Mouse (Mus musculus) CD8-positive naive resting alpha-beta T cell, adult 2 months (primary cell): Measurements from ENCODE around the gene Apoh.

ENCODE experiments used
- DNase-seq, 2 experiments: peaks; one replicate each; pipeline ENCODE4 v3.0.0; 2022; ENCODE audit warnings: low read depth in 2 of 2, low spot score in 2 of 2

Gene Apoh

DNA sequence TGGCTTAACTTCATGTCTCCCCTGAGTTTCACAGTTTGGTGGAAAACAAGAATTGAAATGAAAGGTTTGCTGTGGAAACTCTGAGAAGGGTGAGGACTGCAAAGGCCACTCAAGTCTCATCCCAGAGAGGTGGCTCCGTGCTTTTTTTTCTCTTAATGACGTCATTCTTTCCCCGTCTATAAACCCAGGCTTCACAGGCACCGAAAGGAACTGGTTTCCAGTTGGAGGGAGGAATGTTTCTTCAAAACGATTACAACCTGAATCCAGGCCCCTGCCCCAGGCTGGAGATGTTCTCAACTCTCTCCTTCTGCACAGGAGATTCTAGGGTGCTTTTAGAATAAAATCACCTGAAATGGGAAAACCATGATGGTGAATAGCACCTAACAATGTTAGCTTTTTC, 10.1 kb upstream of the Apoh start:
- no peak for DNase-seq

DNA sequence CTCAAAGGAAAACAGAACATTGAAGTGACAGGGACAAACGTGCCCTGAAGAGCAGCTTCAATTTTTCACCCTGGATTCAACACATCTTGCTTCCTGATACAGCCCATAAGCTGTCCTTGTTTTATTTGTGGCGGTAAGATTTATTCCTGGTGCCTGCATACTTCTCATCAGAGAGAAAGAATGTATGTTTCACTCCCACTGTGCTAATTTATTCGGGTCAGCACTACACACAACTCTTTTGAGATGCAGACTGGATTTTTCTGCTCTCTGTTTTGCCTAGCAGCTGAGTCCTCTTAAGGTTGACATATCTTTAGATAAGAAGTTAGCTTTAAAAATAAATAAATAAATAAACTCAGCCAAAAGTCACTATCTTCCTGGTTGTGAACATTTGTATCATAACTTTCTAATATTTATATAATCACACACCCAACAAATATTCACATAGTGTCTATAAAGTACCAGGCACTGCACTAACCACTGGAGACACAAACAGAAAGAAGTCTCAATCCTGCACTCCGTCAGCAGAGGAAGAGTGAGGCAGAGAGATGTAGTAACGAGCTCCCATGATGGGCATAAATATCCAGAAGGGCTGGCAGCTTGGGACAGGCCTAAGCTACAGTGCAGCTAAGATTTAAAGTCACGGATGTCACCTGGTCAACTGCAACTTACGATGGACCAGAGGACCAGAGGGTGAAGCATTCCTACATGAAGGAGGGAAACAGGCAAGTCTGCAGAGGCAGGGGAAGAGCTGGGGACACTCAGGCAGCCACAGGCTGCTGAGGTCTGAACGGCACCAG, 9.4 kb upstream of the Apoh start:
- no peak for DNase-seq

DNA sequence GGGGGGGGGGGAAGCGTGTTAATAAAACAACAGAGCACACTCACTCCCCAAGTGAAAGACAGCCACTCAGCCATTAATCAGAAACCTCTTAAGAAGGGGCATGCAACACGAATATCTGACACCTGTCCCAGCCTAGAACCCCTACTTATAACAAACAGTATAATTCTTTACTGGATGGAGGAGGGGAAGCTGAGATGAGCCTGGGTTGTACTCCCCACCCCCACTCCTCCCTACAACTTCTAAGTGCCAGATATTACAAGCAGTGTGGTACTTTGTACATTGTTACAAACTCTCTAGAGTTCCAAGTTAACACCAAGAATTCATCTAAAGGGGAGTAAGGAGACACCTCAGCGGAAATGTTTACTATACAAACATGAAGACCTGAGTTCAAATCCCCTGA, 8.5 kb upstream of the Apoh start:
- DNase-seq: no peak

DNA sequence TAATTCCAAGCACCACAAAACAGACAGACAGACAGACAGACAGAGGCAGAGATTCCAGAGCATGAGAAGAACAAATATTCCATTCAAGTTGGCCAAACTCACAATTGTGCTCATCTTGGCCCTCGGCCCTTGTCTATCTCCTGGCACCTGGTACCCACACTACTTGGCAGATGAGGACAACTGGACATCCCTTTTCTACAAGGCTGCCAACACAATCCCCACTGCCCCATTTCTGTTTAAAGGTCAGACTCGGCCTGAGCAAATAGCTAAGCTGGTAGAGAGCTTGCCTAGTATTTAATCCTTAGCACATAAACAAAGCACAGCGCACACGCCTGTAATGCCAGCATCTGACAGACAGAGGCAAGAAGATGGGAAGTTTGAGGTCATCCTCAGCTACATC, 7.6 kb upstream of the Apoh start:
- no peak for DNase-seq

DNA sequence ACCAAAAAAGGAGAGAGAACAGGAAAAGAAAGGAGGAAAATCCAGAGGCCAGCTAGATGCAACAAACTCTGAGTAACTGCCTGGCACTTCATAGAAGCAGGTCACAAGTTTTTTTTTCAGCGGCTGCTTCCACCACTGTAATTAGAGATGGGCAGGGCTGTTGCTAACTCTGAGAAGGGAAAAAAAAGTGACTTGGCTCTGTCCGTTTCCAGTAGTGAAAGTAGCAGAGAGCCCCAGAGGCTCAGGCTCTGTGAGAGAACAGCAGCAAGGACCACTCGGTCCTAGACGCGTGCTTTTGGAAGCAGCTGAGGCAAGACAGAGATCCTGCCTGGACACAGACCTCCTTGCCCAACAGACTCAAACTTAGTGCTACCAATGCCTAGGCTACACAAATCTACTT, 6.7 kb upstream of the Apoh start:
- no peak for DNase-seq

DNA sequence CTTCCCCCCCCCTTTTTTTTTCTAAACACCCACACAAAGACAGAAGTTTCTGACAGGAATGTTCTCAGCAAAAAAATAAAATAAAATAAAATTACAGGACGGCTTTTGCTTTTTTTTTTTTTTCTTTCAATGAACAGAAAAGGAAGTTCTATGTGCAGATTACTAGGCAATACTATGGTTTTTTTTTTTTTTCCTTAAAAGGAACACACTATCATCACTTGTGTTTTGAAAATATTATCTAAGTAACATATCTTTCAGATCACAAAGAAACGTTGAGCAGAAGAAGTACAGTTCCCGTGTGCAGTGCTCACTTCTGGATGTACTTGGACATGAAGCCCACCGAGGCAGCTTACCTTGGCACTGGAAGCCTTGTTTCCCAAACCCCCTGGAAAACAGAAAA, 2.9 kb upstream of the Apoh start:
- DNase-seq: no peak

DNA sequence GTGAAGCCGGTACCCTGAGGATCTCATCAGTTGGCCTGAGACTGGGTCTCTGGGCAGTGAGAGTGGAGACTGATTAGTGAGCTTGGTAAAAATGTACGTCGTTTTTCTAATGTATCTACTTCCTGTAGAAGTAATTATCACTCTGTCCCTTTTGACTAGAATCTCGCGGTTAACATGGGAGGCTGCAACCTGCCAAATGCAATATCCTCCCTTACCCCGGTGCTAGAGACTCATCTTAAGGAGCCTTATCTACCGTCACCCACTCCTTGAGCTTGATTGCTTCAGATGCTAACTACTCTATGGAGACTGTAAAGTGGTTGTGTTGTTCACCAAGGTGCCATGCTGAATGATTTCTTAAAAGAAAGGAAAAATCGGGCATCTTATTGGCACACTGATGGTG, 1.4 kb upstream of the Apoh start:
- no peak for DNase-seq

DNA sequence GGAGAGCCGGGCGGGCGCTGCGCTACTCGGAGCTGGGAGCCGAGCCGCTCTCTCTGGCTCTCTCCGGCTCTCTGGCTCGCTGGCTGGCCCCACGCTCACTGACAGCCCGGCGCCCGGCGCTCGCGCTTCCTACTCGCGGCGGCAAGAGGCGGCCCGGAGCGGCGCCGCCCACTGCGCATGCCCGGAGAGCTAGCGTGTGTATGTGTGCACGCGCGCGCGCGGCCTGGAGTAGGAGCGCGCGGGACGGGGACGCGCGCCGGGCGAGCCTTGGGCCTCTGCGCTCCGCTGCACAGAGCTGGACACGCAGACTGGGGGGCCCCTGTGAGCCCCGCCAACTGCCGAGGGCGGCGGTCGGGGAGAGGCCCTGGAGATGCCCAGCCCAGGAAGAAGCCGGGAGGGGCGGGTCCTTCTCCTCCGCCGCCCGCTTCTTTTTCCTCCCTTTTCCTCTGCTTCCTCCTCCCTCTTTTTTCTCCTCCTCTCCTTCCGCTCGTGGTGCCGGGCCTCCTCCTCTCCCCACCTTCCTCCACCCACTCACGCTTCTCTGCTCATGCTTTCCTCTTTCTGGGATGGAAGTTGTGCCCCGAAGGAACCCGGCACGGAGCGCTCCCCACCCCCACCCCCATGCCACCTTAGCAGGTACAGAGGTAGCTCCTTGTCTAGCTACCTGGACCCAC, 772 bp downstream of the Apoh start, which contains the start of gene Prkca:
Gene Prkca (minus strand): TSS at position 140 of the 674 bp plus-strand sequence.
- DNase-seq: peak; percentile 83

DNA sequence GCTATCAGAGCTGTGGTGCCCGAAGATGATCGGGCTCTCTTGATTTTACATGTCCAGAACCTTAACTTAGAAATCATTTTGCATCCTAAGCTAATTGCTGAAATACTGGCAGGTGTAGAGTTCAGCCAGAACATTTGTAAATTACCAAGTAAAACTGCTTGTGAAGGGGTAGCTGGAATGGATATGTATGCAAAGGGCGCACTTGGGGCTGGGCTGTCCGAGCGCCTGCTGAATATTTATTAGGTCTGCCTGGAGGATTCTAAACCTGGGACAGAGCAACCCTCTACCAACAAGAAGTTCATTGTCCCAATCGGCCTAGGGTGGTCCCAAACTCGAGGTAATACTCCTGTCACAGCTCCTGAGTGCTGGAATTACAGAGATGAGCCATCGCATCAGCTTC, 1.6 kb downstream of the Apoh start:
- no peak for DNase-seq

DNA sequence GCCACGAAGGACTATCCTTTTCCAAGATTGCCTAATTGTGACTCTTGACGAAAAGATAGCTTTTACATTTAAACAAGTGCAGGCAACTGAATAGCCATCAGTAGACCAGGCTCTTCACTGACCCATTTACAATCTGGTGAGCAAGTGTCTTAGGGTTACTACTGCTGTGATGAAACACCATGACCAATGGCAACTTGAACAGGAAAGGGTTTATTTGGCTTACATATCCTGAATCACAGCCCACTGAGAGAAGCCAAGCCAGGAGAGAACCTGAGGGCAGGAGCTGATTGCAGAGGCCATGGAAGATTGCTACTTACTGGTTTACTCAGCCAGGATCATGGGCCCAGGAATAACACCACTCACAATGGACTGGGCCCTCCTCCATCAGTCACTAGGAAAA, 2.2 kb downstream of the Apoh start:
- DNase-seq: no peak

DNA sequence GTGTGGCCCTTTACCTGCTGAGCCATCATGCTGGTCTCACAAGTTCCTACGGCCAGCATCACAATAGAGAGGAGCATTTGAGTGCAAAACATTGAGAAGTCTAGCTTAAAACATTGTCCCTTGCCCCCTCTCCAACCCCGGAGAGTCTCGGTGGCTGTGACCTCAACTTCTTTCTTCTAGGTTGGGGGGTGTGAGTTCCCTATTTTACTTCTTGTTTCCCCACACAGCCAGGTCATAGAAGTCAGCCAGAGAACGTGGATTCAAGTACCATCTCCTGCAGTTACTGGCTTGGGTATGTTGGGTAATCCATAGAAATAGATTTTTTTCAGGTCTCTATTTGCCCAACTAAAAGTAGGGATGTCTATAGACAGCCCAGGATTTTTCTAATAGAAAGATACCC, 7.6 kb downstream of the Apoh start:
- no peak for DNase-seq

DNA sequence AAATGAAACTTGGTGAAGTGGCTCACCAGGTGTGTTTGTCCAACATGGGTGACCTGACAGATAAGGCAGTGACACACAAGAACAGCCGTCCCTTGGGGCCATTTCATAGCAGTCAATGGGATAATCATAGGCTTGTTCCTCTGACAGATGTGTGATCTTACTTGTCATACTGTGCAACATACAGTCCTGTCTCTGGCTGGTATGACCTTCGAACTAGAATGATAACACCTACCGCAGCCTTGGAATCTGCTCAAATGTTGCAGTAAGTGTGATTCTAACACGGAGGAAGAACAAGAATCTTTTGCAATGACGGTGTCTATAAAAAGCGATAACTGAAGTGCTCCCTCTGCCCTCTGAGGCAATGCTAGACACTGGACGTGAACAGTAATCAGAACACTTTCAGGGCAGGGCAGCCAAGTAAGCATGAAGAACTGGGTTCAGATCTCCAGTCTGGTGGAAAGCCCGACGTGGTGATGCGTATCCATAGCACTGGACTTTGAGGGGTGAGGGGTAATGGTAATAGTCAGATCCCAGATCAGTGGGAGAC, 9.8 kb downstream of the Apoh start:
- no peak for DNase-seq

DNA sequence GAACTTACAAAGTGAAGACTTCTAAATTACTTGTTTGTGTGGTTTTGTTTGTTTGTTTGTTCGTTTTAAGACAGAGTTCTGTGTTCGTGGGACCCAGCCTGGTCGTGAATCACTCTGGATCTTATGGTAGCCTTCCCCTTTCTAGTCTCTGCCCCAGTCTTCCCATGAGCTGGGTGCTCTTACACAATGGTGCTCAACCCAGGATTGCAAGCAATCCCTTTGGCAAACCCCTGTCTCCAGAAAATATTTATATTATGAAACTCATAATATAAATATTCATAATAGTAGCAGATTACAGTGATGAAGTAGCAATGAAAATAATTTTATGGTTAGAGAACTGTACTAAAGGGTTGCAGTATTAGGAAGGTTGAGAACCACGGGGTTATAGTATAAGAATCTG, 12.9 kb downstream of the Apoh start:
- DNase-seq: no peak

DNA sequence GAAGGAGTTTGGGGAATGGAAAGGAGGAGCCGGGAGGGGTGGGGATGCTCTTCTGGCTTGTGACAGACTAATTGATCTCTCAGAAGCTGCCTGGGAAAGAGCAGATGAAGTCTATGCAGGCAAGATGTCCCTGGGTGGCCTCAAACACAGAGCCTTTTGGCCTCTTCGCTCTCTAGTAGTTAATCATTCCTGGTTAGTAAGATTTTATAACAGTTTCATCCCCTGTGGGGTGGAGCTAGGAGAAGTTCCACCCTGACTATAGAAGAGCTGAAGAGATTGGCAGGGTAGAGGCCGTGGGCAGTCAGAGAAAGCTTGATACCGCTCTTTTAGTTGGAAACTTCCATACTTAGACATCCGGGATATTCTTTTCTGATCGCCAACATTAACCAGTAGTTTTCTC, 15.8 kb downstream of the Apoh start:
- DNase-seq: no peak

DNA sequence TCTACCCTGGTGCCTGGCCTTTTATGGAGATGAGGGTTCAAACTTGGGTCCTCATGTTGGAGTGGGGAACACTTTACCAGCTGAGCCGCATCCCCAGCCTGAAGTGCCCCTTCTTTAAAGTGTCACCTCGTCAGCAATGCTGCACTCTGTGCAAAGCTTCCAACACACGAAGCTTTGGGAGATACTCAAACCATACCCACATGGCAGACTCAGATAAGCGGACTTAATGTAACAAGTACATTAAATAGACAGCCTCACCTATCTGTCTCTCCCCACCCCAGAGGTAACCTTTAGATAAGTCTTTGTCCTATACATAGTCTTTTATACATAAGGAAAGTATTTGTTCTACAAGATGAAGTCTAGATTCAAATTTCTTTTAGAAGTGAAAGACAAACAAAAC, 17.8 kb downstream of the Apoh start:
- DNase-seq: no peak

DNA sequence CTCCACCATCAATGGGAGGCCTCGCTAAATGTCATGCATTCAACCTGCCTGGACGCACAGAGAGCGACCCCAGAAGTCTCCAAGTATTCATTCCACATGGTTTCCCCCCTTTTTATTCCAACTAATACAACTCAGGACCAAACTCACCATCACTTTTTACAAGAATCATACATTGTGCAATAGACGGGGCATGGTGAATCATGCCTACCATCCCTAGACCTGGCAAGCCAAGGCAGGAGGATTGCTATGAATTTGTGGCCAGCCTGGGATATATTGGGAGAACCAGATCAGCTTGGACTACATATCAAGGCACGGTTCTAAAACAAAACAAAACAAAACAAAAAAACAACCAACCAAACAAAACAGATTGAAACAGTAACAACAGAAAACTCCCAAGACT, 19.8 kb downstream of the Apoh start:
- DNase-seq: no peak

DNA sequence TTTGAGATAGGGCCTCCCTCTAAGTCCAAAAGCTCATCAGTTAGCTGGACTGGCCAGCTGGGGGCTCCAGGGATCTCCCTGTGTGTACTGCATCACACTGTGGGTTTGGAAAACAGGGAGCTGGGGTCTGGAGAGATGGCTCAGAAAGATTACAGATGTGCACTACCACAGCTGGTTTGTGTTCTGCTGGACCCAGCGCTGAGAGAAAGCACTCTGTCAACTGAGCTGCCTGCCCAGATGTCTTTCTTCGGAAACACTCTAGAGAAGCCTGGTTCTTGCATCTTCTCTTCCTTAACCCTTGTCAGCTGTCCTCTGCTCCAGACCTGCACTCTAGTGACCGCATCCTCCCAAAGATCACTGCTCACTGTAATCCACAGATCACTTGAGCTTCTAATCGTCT, 20.8 kb downstream of the Apoh start:
- no peak for DNase-seq

DNA sequence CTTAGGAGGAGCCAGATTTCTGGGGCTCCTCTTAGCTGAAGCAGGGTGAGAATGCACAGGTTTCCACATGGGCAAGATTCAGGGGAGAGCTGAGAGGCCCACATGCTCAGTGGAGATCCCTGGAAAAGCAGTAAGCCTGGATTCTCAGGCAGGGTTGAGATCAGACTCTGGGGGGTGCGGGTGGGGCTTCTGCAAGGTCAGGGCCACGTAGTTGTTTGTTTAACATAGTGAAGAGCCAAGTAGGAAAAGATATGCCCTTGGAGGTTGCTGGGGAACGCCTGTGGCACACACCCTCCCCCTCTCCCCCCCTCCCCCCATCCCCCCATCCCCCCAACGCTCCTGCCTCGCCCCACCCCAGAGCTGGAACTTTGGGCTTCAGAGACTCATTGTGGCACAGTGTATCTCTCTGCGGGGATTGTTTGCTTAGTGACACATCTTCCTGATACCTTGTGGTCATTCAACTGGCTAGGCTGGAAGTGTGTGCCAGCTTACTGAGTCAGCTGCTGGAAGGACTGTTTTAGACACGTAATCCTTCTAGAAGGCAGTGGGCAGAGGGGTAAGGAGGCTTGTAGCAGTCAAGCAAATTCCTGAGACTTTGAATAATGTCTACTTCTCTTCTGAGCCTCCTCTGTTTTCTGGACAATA, 21.9 kb downstream of the Apoh start:
- DNase-seq: no peak

DNA sequence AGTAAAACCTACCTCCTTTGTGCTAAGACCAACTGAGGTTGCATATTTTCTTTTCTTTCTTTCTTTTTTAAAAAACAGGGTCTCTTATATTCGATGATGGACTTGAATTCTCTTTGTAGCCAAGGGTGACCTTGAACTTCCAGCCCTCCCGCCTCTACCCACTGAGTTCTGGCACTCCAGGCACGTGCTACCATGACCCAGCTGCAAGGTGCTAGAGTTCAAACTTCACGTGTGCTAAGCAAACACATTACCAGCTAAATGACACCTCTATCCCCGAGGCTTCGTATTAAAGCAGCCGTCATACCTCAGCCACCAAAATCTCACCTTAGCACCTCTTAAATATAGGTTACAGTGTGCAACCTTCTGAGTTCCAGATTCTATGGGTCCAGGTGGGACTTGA, 22.4 kb downstream of the Apoh start:
- DNase-seq: no peak

DNA sequence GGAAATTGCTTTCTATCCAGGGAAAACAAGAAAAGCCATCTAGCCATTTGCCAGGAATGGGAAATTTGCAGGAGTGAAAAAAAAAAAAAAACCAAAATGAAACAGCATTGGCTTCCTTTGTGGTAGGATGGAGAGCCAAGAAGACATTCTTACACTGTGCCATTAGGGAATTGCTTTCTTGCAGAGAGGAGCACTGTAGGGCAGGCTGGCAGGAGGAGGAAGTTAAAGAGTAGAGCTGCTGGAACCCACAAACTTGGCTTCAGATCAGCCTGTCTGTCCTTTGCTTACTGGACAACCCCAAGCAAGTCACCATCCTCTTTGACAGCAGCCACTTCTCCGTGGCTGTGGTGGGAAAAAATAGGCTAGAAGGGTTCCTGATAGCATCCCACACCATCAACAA, 23.9 kb downstream of the Apoh start:
- DNase-seq: no peak

DNA sequence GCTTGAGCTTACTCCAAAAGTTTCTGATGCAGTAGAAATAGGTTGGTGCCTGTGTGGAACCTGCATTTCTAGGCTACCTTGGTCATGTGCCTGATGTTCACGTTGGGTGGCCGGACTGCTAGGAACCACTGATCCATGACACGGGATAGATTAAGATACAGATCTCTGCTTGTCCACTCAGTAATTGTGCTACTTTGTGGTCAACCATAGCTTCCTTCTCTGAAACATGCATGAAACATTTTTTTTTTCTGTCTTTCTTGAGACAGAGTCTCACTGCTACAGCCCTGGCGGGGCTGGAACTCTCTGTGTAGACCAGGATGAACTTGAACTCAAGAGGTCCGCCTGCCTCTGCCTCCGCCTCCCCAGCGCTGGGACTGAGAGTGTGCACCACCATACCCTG, 33.7 kb downstream of the Apoh start:
- no peak for DNase-seq

DNA sequence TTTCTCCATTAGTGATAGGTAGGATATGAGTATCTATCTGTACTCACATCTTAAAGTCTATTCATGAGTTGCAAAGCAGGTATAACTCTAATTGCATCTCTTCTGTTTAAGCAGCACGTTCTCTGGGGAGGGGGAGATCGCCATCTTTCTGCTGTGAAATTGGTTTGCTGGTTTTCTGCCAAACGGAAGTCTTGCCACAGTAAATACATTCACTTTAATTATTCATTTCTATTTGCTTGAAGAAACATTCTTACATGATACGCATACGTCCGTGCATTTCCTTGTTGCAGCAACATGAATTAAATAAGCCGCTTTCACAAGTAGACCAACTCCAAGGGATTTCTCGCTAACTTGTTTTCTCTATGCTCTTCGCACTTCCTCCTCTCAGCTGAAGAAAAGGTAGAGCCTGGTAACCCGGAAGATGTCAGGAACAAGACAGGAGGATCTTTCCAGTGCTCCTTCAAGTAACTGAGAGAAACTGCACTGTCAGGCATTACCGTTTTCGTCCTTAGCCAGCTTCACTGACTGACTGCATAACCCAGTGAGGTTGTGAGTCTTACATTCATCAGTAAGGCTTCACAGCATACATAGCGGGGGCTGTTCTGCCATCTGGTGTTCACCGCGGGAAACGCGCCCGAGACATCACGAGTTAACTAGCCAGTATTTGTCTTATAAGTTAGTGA, 34.7 kb downstream of the Apoh start:
- DNase-seq: peak; percentile 57 to 75
